Mouse (Mus musculus) spleen, adult 2 months (tissue): ENCODE data around the gene B4galt4.

Experiments used
- CTCF ChIP-seq: fragments of 200-500 bp; IDR thresholded peaks from 2 replicates; pipeline ENCODE4 v1.5.1; 2011; ENCODE audit warnings: mild to moderate bottlenecking, inconsistent platforms; ENCODE audit not compliant: insufficient read depth, insufficient read length, insufficient replicate concordance; ENCODE audit errors: extremely low read depth
- POLR2A ChIP-seq: fragments of 200-500 bp; IDR thresholded peaks from 2 replicates; pipeline ENCODE4 v1.6.1; 2011; ENCODE audit warnings: low read depth, low read length, inconsistent platforms

DNA sequence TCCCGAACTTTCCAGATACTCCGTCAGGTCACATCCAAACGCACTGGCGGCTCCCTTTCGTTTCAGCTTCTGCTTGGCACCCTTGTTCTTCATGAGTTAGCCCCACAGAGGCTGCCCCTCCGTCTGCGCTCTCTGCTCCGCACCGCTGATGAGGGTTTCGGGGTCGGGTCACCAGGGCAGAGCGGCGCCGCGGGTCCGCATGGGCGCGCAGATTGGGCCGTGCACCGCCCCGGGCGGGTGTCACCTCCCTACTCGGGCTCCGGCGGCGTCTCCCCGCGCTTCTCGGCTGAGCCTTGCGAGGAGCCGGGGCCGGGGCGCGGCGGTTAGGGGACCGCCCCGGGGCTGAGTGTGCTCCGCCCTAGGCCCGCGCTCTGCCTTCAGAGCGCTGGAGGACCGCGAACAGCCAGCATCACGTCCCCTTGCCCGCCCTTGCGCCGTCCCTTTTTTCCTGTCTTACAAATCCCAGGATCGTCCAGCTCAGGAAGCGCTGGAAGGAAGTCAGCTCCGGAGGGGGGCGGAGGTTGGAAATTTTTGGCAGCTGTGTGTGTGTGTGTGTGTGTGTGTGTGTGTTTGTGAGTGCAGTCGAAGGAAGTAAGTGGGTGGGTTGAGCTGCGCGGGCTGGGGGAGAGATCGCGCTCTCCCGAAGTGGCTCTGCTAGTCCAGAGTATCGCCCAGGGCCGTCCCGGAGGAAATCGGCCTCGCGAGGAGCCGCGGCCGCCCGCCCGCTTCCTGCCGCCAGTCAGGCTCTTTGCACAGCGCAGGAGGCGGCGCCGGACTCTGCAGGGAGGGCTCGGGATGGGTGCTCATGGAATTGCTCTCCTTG lies 29.3 kb upstream of the B4galt4 start, which contains the start of gene Arhgap31:
- TF ChIP-seq POLR2A (peak; percentile 28), CTCF (no peak)
